Comparison of ENCODE assay signal across 12 mouse cellular contexts in the genomic region with DNA sequence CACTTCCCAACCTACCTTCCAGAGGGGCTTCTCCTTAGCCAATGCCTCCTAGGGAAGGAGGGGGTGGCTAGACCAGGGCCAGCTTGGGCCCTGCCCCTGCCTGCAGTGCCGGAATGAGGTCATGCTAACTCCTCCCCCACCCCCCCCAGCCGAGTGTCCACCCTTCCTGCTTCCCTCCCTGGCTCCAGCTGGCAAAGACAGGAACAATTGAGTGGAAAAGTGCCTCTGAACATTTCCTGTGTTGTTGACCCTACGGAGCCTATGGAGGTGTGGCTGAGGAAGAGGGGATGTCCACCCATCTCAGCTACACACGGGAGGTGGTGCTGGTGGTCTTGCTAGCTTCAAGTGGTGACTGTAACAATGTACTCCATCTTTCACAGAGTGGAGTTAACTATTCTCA. TPM values are rescaled to one million over a fixed set of nuclear protein-coding genes. Genes with fewer than 3 reads are reported as not detected.
A peak's percentile ranks its signal among the peaks of the same experiment; 100 is the strongest.
DNase-seq lines count a peak whose midpoint lies in the region; ATAC-seq and TF ChIP-seq lines count a peak whose summit lies in the region.
"Had no signal": no experiment of that assay in that cellular context is flagged by ENCODE, and none has a peak within 500 bp of the region (broad histone marks: within the 10 kb centered on the region; RNA-seq: fewer than 3 reads in every experiment).

No protein-coding gene starts in this region.

- 0 out of 2 replicates have a peak overlapping the region, but pooled peaks have one; percentile 10 for H3K4me3 ChIP-seq in E14TG2a.4 (replicated peaks; ENCODE audit: low read length)
- H3K4me3 ChIP-seq in embryonic facial prominence, embryonic 11.5 days (ENCODE audit: low read depth, low read length), result no peak overlapping the region
- H3K4me3 ChIP-seq in limb, embryonic 10.5 days, result no peak overlapping the region
- H3K4me3 ChIP-seq: layer of hippocampus, adult 2 months; limb, embryonic 13.5 days; midbrain, embryonic 12.5 days had no signal

- H3K4me2 ChIP-seq in embryonic facial prominence, embryonic 11.5 days (ENCODE audit: low read depth, low read length), result no peak overlapping the region
- H3K4me2 ChIP-seq: limb, embryonic 13.5 days; midbrain, embryonic 12.5 days had no signal

- peak; percentile 31; the same call in 1 of the 2 replicates for ATAC-seq in embryonic facial prominence, embryonic 11.5 days (replicated peaks; ENCODE audit: insufficient number of reproducible peaks, low FRiP score, low TSS enrichment, low read depth)

- TF ChIP-seq CTCF in E14TG2a.4 (conservative IDR thresholded peaks at IDR 0.05; ENCODE audit: low read length), result no peak

- H3K4me1 ChIP-seq in E14TG2a.4 (replicated peaks; ENCODE audit: low read depth, low read length), result peaks cover 49% of the 10 kb centered on the region
- H3K4me1 ChIP-seq in embryonic facial prominence, embryonic 11.5 days (ENCODE audit: control insufficient read depth, insufficient read depth, low read length), result no peaks in the 10 kb centered on the region
- peaks cover 22% of the 10 kb centered on the region for H3K4me1 ChIP-seq in limb, embryonic 10.5 days

- peaks cover 12% of the 10 kb centered on the region; the same call in 1 of the 2 replicates for H3K27me3 ChIP-seq in E14TG2a.4 (ENCODE audit: insufficient read depth, low read length)
- no peaks in the 10 kb centered on the region for H3K27me3 ChIP-seq in embryonic facial prominence, embryonic 11.5 days (ENCODE audit: control insufficient read depth, insufficient read depth, low read length)
- H3K27me3 ChIP-seq in limb, embryonic 10.5 days (ENCODE audit: low read depth, poor library complexity, severe bottlenecking), result peaks cover 18% of the 10 kb centered on the region; the same call in 1 of the 2 replicates
- H3K27me3 ChIP-seq: limb, embryonic 13.5 days had no signal

- no peak overlapping the region for H3K9ac ChIP-seq in embryonic facial prominence, embryonic 11.5 days (replicated peaks; ENCODE audit: low read length)
- H3K9ac ChIP-seq: limb, embryonic 13.5 days; midbrain, embryonic 12.5 days had no signal

- DNase-seq in heart, adult 18-20 months, result peak; percentile 52 to 70
- no peak for DNase-seq in heart, adult 8-10 months (ENCODE audit: low spot score)
- DNase-seq in embryonic facial prominence, embryonic 11.5 days (ENCODE audit: low spot score), result no peak
- DNase-seq in limb, embryonic 10.5 days (ENCODE audit: low spot score), result no peak
- DNase-seq in embryo, embryonic 10 days (ENCODE audit: low spot score), result no peak
- DNase-seq in left cerebral cortex, postnatal 36 days (ENCODE audit: low spot score in 2 of 2), result no peak
- DNase-seq in thymus, postnatal 25 days, result no peak
- DNase-seq: cerebellum, adult 18-20 months had no signal

- peaks cover 2% of the 10 kb centered on the region; the same call in 1 of the 2 replicates for H3K9me3 ChIP-seq in E14TG2a.4 (ENCODE audit: low read length)
- H3K9me3 ChIP-seq in embryonic facial prominence, embryonic 11.5 days (replicated peaks; ENCODE audit: control insufficient read depth, low read length), result no peaks in the 10 kb centered on the region
- no peaks in the 10 kb centered on the region for H3K9me3 ChIP-seq in limb, embryonic 10.5 days (replicated peaks)
- H3K9me3 ChIP-seq: limb, embryonic 13.5 days; midbrain, embryonic 12.5 days had no signal

- no peak overlapping the region for H3K27ac ChIP-seq in embryonic facial prominence, embryonic 11.5 days (replicated peaks; ENCODE audit: low read depth, low read length)
- H3K27ac ChIP-seq in limb, embryonic 10.5 days, result peak overlapping the region; percentile 54; the same call in 1 of the 2 replicates
- H3K27ac ChIP-seq: layer of hippocampus, adult 2 months; limb, embryonic 13.5 days had no signal

- no peaks in the 10 kb centered on the region for H3K36me3 ChIP-seq in E14TG2a.4 (ENCODE audit: insufficient read depth, low read length)
- no peaks in the 10 kb centered on the region for H3K36me3 ChIP-seq in embryonic facial prominence, embryonic 11.5 days (replicated peaks; ENCODE audit: control insufficient read depth, insufficient read depth, low read depth, low read length)
- H3K36me3 ChIP-seq in limb, embryonic 10.5 days, result no peaks in the 10 kb centered on the region
- H3K36me3 ChIP-seq: limb, embryonic 13.5 days; midbrain, embryonic 12.5 days had no signal

- WGBS in embryonic facial prominence, embryonic 11.5 days, result 29% methylated on average over 4 of the region's 4 CpGs
- 48% methylated on average over 4 of the region's 4 CpGs for WGBS in limb, embryonic 10.5 days

- intact Hi-C loops in left cerebral cortex, postnatal 36 days (cut with DNase I), result no loop called here

RNA-seq across cellular contexts. Expression of a gene that starts 37.5 kb away (rescaled TPM):
- total RNA-seq in heart, adult 18-20 months (2021), result 10 to 100 TPM; 40.5 to 47.7 TPM
- total RNA-seq in heart, adult 8-10 months (2022), result 10 to 100 TPM; 55.8 to 74.3 (median 66.5) TPM
- 2.0 and 2.8 TPM in 2 replicates for polyA plus RNA-seq in embryonic facial prominence, embryonic 11.5 days (2014; fragmentation: Nextera tagmentation; extraction: Ambion mirVana)
- 1.4 and 2.3 TPM in 2 replicates for polyA plus RNA-seq in limb, embryonic 10.5 days (2016; fragmentation: Nextera tagmentation; extraction: Ambion mirVana)
- total RNA-seq in left cerebral cortex, postnatal 36 days (2021), result 10 to 100 TPM; 66.5 to 87.4 TPM

Comparison
In these comparisons a context has a peak if more than half of its experiments do, and no peak if none do; other contexts are left out.
1. DNase-seq: peak in heart, adult 18-20 months (2 of 2); none in heart, adult 8-10 months (single experiment), embryonic facial prominence, embryonic 11.5 days (single experiment), limb, embryonic 10.5 days (single experiment), embryo, embryonic 10 days (single experiment), left cerebral cortex, postnatal 36 days (0 of 2) and thymus, postnatal 25 days (single experiment).